Mouse (Mus musculus): ENCODE data around the gene Mrpl23. TPM values are rescaled to one million over a fixed set of nuclear protein-coding genes. Genes with fewer than 3 reads are reported as not detected.

The Mrpl23 gene
- polyA plus RNA-seq, 1 experiment, result 80.2 TPM

GRCm38 (mm10) chr7:142500032-142500431, 32.5 kb upstream of the Mrpl23 start:
- no peak for TF ChIP-seq CTCF (IDR thresholded peaks at IDR 0.05; ENCODE audit: borderline replicate concordance, extremely low read depth, insufficient read depth, insufficient read length)
- no peak for DNase-seq (ENCODE audit: low read depth)

- TF ChIP-seq CTCF (IDR thresholded peaks at IDR 0.05; ENCODE audit: borderline replicate concordance, extremely low read depth, insufficient read depth, insufficient read length) (no peak), POLR2A (IDR thresholded peaks at IDR 0.05; ENCODE audit: borderline replicate concordance, extremely low read depth, insufficient read depth, insufficient read length, poor library complexity, severe bottlenecking) (no peak)
- DNase-seq (ENCODE audit: low read depth), result no peak
Measured at GRCm38 (mm10) chr7:142503206-142503605, 29.3 kb upstream of the Mrpl23 start.

- no peak for TF ChIP-seq POLR2A (IDR thresholded peaks at IDR 0.05; ENCODE audit: borderline replicate concordance, extremely low read depth, insufficient read depth, insufficient read length, poor library complexity, severe bottlenecking)
- no peak for TF ChIP-seq CTCF (IDR thresholded peaks at IDR 0.05; ENCODE audit: borderline replicate concordance, extremely low read depth, insufficient read depth, insufficient read length)
- peak; percentile 80 for DNase-seq (ENCODE audit: low read depth)
Measured at GRCm38 (mm10) chr7:142505942-142506341, 26.5 kb upstream of the Mrpl23 start.

- TF ChIP-seq POLR2A (IDR thresholded peaks at IDR 0.05; ENCODE audit: borderline replicate concordance, extremely low read depth, insufficient read depth, insufficient read length, poor library complexity, severe bottlenecking) (no peak), CTCF (IDR thresholded peaks at IDR 0.05; ENCODE audit: borderline replicate concordance, extremely low read depth, insufficient read depth, insufficient read length) (no peak)
- DNase-seq (ENCODE audit: low read depth), result peak; percentile 56
Measured at GRCm38 (mm10) chr7:142506501-142506900, 26.0 kb upstream of the Mrpl23 start.

- no peak for TF ChIP-seq POLR2A (IDR thresholded peaks at IDR 0.05; ENCODE audit: borderline replicate concordance, extremely low read depth, insufficient read depth, insufficient read length, poor library complexity, severe bottlenecking)
- no peak for TF ChIP-seq CTCF (IDR thresholded peaks at IDR 0.05; ENCODE audit: borderline replicate concordance, extremely low read depth, insufficient read depth, insufficient read length)
- no peak for DNase-seq (ENCODE audit: low read depth)
Measured at GRCm38 (mm10) chr7:142507453-142507852, 25.0 kb upstream of the Mrpl23 start.

GRCm38 (mm10) chr7:142509518-142509917, 23.0 kb upstream of the Mrpl23 start:
- TF ChIP-seq POLR2A (IDR thresholded peaks at IDR 0.05; ENCODE audit: borderline replicate concordance, extremely low read depth, insufficient read depth, insufficient read length, poor library complexity, severe bottlenecking) (no peak), CTCF (IDR thresholded peaks at IDR 0.05; ENCODE audit: borderline replicate concordance, extremely low read depth, insufficient read depth, insufficient read length) (no peak)
- DNase-seq (ENCODE audit: low read depth), result peak; percentile 36

- TF ChIP-seq CTCF (IDR thresholded peaks at IDR 0.05; ENCODE audit: borderline replicate concordance, extremely low read depth, insufficient read depth, insufficient read length), result no peak
- no peak for TF ChIP-seq POLR2A (IDR thresholded peaks at IDR 0.05; ENCODE audit: borderline replicate concordance, extremely low read depth, insufficient read depth, insufficient read length, poor library complexity, severe bottlenecking)
- peak; percentile 81 for DNase-seq (ENCODE audit: low read depth)
Measured at GRCm38 (mm10) chr7:142510021-142510777, 22.3 kb upstream of the Mrpl23 start.

- DNase-seq (ENCODE audit: low read depth), result no peak
- TF ChIP-seq CTCF (IDR thresholded peaks at IDR 0.05; ENCODE audit: borderline replicate concordance, extremely low read depth, insufficient read depth, insufficient read length), result no peak
- no peak for TF ChIP-seq POLR2A (IDR thresholded peaks at IDR 0.05; ENCODE audit: borderline replicate concordance, extremely low read depth, insufficient read depth, insufficient read length, poor library complexity, severe bottlenecking)
Measured at GRCm38 (mm10) chr7:142514048-142514447, 18.4 kb upstream of the Mrpl23 start.

GRCm38 (mm10) chr7:142516221-142516978, 16.1 kb upstream of the Mrpl23 start:
- peak; percentile 50 for DNase-seq (ENCODE audit: low read depth)
- TF ChIP-seq CTCF (IDR thresholded peaks at IDR 0.05; ENCODE audit: borderline replicate concordance, extremely low read depth, insufficient read depth, insufficient read length) (no peak), POLR2A (IDR thresholded peaks at IDR 0.05; ENCODE audit: borderline replicate concordance, extremely low read depth, insufficient read depth, insufficient read length, poor library complexity, severe bottlenecking) (no peak)

GRCm38 (mm10) chr7:142517531-142517930, 15.0 kb upstream of the Mrpl23 start:
- no peak for DNase-seq (ENCODE audit: low read depth)
- TF ChIP-seq POLR2A (IDR thresholded peaks at IDR 0.05; ENCODE audit: borderline replicate concordance, extremely low read depth, insufficient read depth, insufficient read length, poor library complexity, severe bottlenecking) (no peak), CTCF (IDR thresholded peaks at IDR 0.05; ENCODE audit: borderline replicate concordance, extremely low read depth, insufficient read depth, insufficient read length) (no peak)

- TF ChIP-seq CTCF (IDR thresholded peaks at IDR 0.05; ENCODE audit: borderline replicate concordance, extremely low read depth, insufficient read depth, insufficient read length) (no peak), POLR2A (IDR thresholded peaks at IDR 0.05; ENCODE audit: borderline replicate concordance, extremely low read depth, insufficient read depth, insufficient read length, poor library complexity, severe bottlenecking) (no peak)
- no peak for DNase-seq (ENCODE audit: low read depth)
Measured at GRCm38 (mm10) chr7:142520331-142520730, 12.2 kb upstream of the Mrpl23 start.

- DNase-seq (ENCODE audit: low read depth), result peak; percentile 27
Measured at GRCm38 (mm10) chr7:142522352-142522751, 10.1 kb upstream of the Mrpl23 start.

More at GRCm38 (mm10) chr7:142522352-142522751, 10.1 kb upstream of the Mrpl23 start:
- TF ChIP-seq POLR2A (IDR thresholded peaks at IDR 0.05; ENCODE audit: borderline replicate concordance, extremely low read depth, insufficient read depth, insufficient read length, poor library complexity, severe bottlenecking), result no peak
- TF ChIP-seq CTCF (IDR thresholded peaks at IDR 0.05; ENCODE audit: borderline replicate concordance, extremely low read depth, insufficient read depth, insufficient read length), result peak; percentile 40; the same call in 1 of the 2 replicates

Data from brain, embryonic 14.5 days (tissue).